Mouse (Mus musculus): ENCODE measurements around the gene Acap1. TPM values are rescaled to one million over a fixed set of nuclear protein-coding genes. Genes with fewer than 3 reads are reported as not detected.

Gene Acap1
- total RNA-seq, 1 experiment: 9.6 TPM

GRCm38 (mm10) chr11:69891482-69891881, 3.9 kb downstream of the Acap1 start:
- no peak overlapping the region for H3K4me3 ChIP-seq (ENCODE audit: insufficient read depth in 1 of 2, low read depth in 1 of 2, low read length in 2 of 2, poor library complexity in 1 of 2, severe bottlenecking in 1 of 2)
- in situ Hi-C loops (cut with MboI; ENCODE audit: low sequenced_read_pairs in 2 of 2, unreplicated experiment in 2 of 2): no loop called here
- DNase-seq (ENCODE audit: low read depth, low spot score): no peak

GRCm38 (mm10) chr11:69886907-69887635, 8.3 kb downstream of the Acap1 start:
- H3K4me1 ChIP-seq (ENCODE audit: control insufficient read depth in 2 of 2, insufficient read depth in 2 of 2, low read length in 2 of 2, poor library complexity in 1 of 2): peaks cover 2 to 10% of the 10 kb centered on the region in 2 experiments; a peak in 1 of 4 replicates
- in situ Hi-C loops (cut with MboI; ENCODE audit: low sequenced_read_pairs in 2 of 2, unreplicated experiment in 2 of 2): no loop called here
- H3K36me3 ChIP-seq (ENCODE audit: control insufficient read depth, insufficient read depth, low read length, poor library complexity, severe bottlenecking): peaks cover 5% of the 10 kb centered on the region; the same call in 1 of the 2 replicates
- no peaks in the 10 kb centered on the region for H3K9me3 ChIP-seq (ENCODE audit: control insufficient read depth, insufficient read depth, low read depth, low read length)
- no peak overlapping the region for H3K9ac ChIP-seq (ENCODE audit: insufficient read depth, low read depth, low read length, poor library complexity, severe bottlenecking)
- H3K4me3 ChIP-seq (ENCODE audit: insufficient read depth in 1 of 2, low read depth in 1 of 2, low read length in 2 of 2, poor library complexity in 1 of 2, severe bottlenecking in 1 of 2): no peak overlapping the region
- no peak overlapping the region for H3K27ac ChIP-seq (ENCODE audit: insufficient read depth, low read depth, low read length, poor library complexity, severe bottlenecking)
- TF ChIP-seq ZNF384 (IDR thresholded peaks at IDR 0.05; ENCODE audit: low read depth, low read length) (no peak), MAFK (IDR thresholded peaks at IDR 0.05; ENCODE audit: insufficient read depth, low read depth, low read length) (no peak), CHD2 (IDR thresholded peaks at IDR 0.05; ENCODE audit: low read depth, low read length) (no peak), HCFC1 (IDR thresholded peaks at IDR 0.05; ENCODE audit: borderline replicate concordance, insufficient read depth, low read length) (no peak), ZC3H11A (IDR thresholded peaks at IDR 0.05; ENCODE audit: borderline replicate concordance, low read depth, low read length) (no peak)
- peak; percentile 55 for DNase-seq (ENCODE audit: low read depth, low spot score)

More at GRCm38 (mm10) chr11:69891482-69891881, 3.9 kb downstream of the Acap1 start:
- TF ChIP-seq ZNF384 (IDR thresholded peaks at IDR 0.05; ENCODE audit: low read depth, low read length) (no peak), HCFC1 (IDR thresholded peaks at IDR 0.05; ENCODE audit: borderline replicate concordance, insufficient read depth, low read length) (no peak), CHD2 (IDR thresholded peaks at IDR 0.05; ENCODE audit: low read depth, low read length) (no peak), MAFK (IDR thresholded peaks at IDR 0.05; ENCODE audit: insufficient read depth, low read depth, low read length) (no peak), ZC3H11A (IDR thresholded peaks at IDR 0.05; ENCODE audit: borderline replicate concordance, low read depth, low read length) (no peak)
- Histone ChIP-seq H3K27ac (ENCODE audit: insufficient read depth, low read depth, low read length, poor library complexity, severe bottlenecking) (no peak overlapping the region), H3K9me3 (ENCODE audit: control insufficient read depth, insufficient read depth, low read depth, low read length) (no peaks in the 10 kb centered on the region), H3K4me1 (ENCODE audit: control insufficient read depth in 2 of 2, insufficient read depth in 2 of 2, low read length in 2 of 2, poor library complexity in 1 of 2) (peaks cover 10 to 20% of the 10 kb centered on the region in 2 experiments; a peak in 3 of 4 replicates), H3K36me3 (ENCODE audit: control insufficient read depth, insufficient read depth, low read length, poor library complexity, severe bottlenecking) (no peaks in the 10 kb centered on the region), H3K9ac (ENCODE audit: insufficient read depth, low read depth, low read length, poor library complexity, severe bottlenecking) (no peak overlapping the region)

- H3K4me1 ChIP-seq (ENCODE audit: control insufficient read depth in 2 of 2, insufficient read depth in 2 of 2, low read length in 2 of 2, poor library complexity in 1 of 2): peaks cover 0 to 7% of the 10 kb centered on the region in 2 experiments; a peak in 1 of 4 replicates
- no peaks in the 10 kb centered on the region for H3K9me3 ChIP-seq (ENCODE audit: control insufficient read depth, insufficient read depth, low read depth, low read length)
- TF ChIP-seq ZC3H11A (IDR thresholded peaks at IDR 0.05; ENCODE audit: borderline replicate concordance, low read depth, low read length): no peak
- TF ChIP-seq ZNF384 (IDR thresholded peaks at IDR 0.05; ENCODE audit: low read depth, low read length): no peak
- TF ChIP-seq HCFC1 (IDR thresholded peaks at IDR 0.05; ENCODE audit: borderline replicate concordance, insufficient read depth, low read length): no peak
- no peak overlapping the region for H3K9ac ChIP-seq (ENCODE audit: insufficient read depth, low read depth, low read length, poor library complexity, severe bottlenecking)
- peaks cover 5% of the 10 kb centered on the region; the same call in 1 of the 2 replicates for H3K36me3 ChIP-seq (ENCODE audit: control insufficient read depth, insufficient read depth, low read length, poor library complexity, severe bottlenecking)
- no peak for DNase-seq (ENCODE audit: low read depth, low spot score)
- in situ Hi-C loops (cut with MboI; ENCODE audit: low sequenced_read_pairs in 2 of 2, unreplicated experiment in 2 of 2): no loop called here
- H3K27ac ChIP-seq (ENCODE audit: insufficient read depth, low read depth, low read length, poor library complexity, severe bottlenecking): no peak overlapping the region
- H3K4me3 ChIP-seq (ENCODE audit: insufficient read depth in 1 of 2, low read depth in 1 of 2, low read length in 2 of 2, poor library complexity in 1 of 2, severe bottlenecking in 1 of 2): no peak overlapping the region
These were observed 10.7 kb downstream of the Acap1 start for GRCm38 (mm10) chr11:69884663-69885062.

GRCm38 (mm10) chr11:69884240-69884639, 11.1 kb downstream of the Acap1 start:
- no peak for DNase-seq (ENCODE audit: low read depth, low spot score)
- H3K4me3 ChIP-seq (ENCODE audit: insufficient read depth in 1 of 2, low read depth in 1 of 2, low read length in 2 of 2, poor library complexity in 1 of 2, severe bottlenecking in 1 of 2): no peak overlapping the region
- peaks cover 5% of the 10 kb centered on the region; the same call in 1 of the 2 replicates for H3K36me3 ChIP-seq (ENCODE audit: control insufficient read depth, insufficient read depth, low read length, poor library complexity, severe bottlenecking)
- peaks cover 0 to 12% of the 10 kb centered on the region in 2 experiments; a peak in 2 of 4 replicates for H3K4me1 ChIP-seq (ENCODE audit: control insufficient read depth in 2 of 2, insufficient read depth in 2 of 2, low read length in 2 of 2, poor library complexity in 1 of 2)
- in situ Hi-C loops (cut with MboI; ENCODE audit: low sequenced_read_pairs in 2 of 2, unreplicated experiment in 2 of 2): no loop called here
- no peaks in the 10 kb centered on the region for H3K9me3 ChIP-seq (ENCODE audit: control insufficient read depth, insufficient read depth, low read depth, low read length)
- TF ChIP-seq ZNF384 (IDR thresholded peaks at IDR 0.05; ENCODE audit: low read depth, low read length) (no peak), HCFC1 (IDR thresholded peaks at IDR 0.05; ENCODE audit: borderline replicate concordance, insufficient read depth, low read length) (no peak), ZC3H11A (IDR thresholded peaks at IDR 0.05; ENCODE audit: borderline replicate concordance, low read depth, low read length) (no peak), CHD2 (IDR thresholded peaks at IDR 0.05; ENCODE audit: low read depth, low read length) (no peak), MAFK (IDR thresholded peaks at IDR 0.05; ENCODE audit: insufficient read depth, low read depth, low read length) (no peak)
- H3K9ac ChIP-seq (ENCODE audit: insufficient read depth, low read depth, low read length, poor library complexity, severe bottlenecking): no peak overlapping the region
- H3K27ac ChIP-seq (ENCODE audit: insufficient read depth, low read depth, low read length, poor library complexity, severe bottlenecking): no peak overlapping the region

Measured in ES-E14 (cell line).